Mouse (Mus musculus) heart, postnatal 36 days (tissue): Measurements from ENCODE around the gene Nanog. TPM values are rescaled to one million over a fixed set of nuclear protein-coding genes. Genes with fewer than 3 reads are reported as not detected.
"Not testable (repeated sequence)": the region's sequence is repeated elsewhere in the genome, so short reads cannot be mapped to it uniquely, and the experiment has no call there.

ENCODE experiments used
- DNase-seq, 2 experiments: peaks; one replicate each; pipeline ENCODE4 v3.0.0; 2021 to 2022
- intact Hi-C: fragments of 180-260 bp; cut with DNase I; formaldehyde crosslinking; loops from one replicate; pipeline ENCODE4 v1.15.1; 2025
- total RNA-seq, 2 experiments: library from RNA; stranded (reverse); gene quantifications; 2 replicates each; pipeline ENCODE4 v1.2.3; 2021

Gene Nanog
- not detected for total RNA-seq

DNA sequence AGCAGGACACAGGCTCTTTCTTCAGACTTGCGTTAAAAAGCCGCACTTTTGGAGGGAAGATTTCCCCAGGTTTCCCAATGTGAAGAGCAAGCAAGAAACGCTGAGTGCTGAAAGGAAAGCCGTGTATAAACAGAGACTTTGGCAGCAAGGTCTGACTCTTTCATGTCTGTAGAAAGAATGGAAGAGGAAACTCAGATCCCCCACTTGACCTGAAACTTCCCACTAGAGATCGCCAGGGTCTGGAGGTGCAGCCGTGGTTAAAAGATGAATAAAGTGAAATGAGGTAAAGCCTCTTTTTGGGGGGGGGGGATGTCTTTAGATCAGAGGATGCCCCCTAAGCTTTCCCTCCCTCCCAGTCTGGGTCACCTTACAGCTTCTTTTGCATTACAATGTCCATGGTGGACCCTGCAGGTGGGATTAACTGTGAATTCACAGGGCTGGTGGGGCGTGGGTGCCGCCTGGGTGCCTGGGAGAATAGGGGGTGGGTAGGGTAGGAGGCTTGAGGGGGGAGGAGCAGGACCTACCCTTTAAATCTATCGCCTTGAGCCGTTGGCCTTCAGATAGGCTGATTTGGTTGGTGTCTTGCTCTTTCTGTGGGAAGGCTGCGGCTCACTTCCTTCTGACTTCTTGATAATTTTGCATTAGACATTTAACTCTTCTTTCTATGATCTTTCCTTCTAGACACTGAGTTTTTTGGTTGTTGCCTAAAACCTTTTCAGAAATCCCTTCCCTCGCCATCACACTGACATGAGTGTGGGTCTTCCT lies at the start of gene Nanog:
Gene Nanog (plus strand): TSS at position 454 of the 765 bp plus-strand sequence.
- no peak for DNase-seq
- intact Hi-C loops: no loop called here

DNA sequence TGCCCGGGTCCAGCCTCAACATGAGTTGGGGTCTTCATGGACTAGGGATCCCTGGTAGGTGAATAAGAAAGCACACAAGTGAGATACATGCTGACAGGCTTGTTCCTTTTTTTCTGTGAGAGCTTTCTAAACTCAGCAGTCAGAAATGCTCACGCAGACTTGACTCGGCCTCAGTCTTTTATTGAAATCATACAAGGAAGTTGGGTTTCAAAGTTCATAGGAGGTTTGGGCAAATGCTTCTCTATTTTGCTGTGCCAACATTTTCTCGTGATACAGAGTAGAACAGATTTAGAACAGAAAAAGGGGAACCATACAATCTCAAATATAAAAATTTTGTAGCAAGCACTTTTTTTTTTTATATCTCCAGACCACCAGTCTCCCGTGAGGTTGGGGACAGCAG lies 49.7 kb upstream of the Nanog start:
- DNase-seq: no peak
- intact Hi-C loops: no loop called here

- no peak for DNase-seq
- intact Hi-C loops: no loop called here
These were observed 47.7 kb upstream of the Nanog start for GRCm38 (mm10) chr6:122659567-122659966.

- peak; percentile 25 to 28 for DNase-seq
- intact Hi-C loops: no loop called here
These were observed 46.5 kb upstream of the Nanog start for GRCm38 (mm10) chr6:122660601-122661379.

- no peak for DNase-seq
- intact Hi-C loops: no loop called here
These were observed 44.6 kb upstream of the Nanog start for GRCm38 (mm10) chr6:122662551-122663264.

DNA sequence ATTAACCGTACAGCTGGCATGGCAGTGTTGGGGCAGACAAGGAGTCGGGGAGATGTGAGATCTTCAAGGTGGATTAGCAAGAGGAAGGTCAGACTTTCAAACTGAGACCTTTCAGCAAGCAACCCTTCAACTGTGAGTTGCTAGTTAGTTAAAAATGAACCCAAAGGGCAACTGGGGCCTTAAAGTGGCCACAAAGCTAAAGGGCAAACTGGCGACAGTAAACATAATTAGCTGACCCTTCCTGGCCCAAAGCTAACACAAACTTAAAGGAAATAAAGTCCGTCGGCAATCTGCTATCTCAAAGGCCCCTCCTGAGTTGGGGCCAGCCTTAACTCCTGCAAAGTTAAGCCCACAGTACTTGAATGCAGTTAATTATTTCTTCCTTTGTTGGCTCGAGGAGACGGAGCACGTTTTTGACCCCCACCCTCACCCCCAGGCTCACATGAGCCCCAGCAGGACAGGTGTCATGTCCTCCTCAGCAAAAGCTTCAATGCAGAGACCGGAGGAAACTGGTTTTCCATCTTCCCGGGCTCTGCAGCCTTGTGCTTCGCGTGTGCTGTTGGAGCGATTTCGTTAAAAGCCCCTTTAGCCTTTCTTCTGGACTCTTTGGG lies 43.6 kb upstream of the Nanog start:
- DNase-seq: no peak
- intact Hi-C loops: no loop called here

- intact Hi-C loops: no loop called here
- DNase-seq: no peak
These were observed 41.4 kb upstream of the Nanog start for GRCm38 (mm10) chr6:122665866-122666265.

DNA sequence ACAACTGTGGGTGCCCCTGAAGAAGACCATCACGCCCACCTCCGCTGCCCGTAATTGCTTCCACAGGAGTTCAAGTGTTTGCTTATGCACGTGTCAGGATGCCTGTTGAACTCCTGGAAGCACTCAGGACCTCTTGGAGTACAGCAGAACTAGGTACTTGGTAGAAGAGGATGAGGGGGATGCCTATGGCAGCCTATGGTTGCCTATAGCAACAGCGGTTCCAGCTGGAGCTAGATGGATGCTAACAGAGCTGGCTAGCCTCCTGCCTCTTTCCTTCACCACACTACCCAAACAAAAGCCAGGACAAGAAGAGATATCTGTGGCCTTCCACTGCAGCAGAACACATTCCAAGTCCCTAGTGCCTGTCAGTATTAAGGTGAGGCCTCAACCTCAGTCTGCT lies 39.6 kb upstream of the Nanog start:
- intact Hi-C loops: no loop called here
- no peak for DNase-seq

DNA sequence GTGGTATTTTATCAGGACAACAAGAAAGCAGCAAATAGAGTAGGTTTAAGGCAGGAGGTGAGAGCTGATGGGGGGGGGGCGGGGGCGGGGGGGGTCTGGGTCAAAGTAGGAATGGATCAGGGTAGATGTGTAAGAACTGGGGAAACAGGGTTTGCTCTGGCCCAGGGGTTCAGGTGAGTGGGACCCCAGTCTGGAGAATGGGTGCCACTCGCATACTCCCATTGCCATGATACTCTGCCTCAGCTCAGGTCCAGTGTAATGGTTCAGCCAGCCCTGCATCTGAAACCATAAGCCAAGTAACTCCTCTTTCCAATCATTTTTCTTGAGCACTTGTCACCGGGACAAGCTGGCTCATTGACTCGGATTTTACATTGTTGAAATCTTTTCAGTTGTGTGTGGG lies 38.5 kb upstream of the Nanog start:
- intact Hi-C loops: loop anchor here (1.0 kb wide), 2 partner anchors 51 to 117 kb away; no protein-coding TSS in a partner anchor
- DNase-seq: no peak

DNA sequence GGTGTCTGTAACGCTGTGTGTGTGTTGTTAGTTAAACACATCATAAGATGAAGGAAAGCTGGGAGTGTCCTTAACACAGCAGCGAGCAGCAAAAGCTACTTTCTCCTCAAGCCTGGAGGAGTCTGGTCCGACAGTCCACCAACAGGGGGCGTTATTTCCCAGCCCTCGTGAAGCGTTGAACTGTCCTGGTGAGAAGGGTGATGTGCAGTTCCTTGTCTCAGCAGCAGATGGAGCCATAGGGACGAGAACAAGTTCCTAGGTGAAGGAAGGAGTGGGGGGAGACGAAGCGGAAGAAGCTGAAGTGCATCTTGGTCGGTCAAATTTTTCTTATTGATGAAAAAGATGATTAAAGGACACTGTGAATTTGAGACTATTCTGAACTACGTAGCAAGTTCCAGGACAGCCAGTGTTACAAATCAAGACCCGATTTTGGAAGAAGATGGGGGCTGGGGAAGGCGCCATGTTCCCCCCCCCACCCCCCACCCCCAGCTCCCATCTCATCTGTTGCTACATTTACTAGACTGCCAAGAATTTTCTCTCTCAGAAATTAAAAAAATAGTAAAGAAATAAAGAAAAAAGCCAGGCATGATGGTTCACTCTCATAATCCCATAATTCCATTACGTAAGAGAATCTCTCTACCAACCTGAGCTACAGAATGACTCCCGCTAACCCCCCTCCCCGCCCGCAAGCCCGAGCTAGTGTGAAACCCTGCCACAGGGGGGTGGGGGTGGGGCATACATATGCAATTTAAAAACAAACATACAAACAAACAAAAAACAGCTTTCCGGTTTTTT lies 37.7 kb upstream of the Nanog start:
- peak; percentile 85 to 92 for DNase-seq
- intact Hi-C loops: loop anchor here (1.0 kb wide), 2 partner anchors 51 to 117 kb away; no protein-coding TSS in a partner anchor

- intact Hi-C loops: no loop called here
- no peak for DNase-seq
These were observed 37.1 kb upstream of the Nanog start for GRCm38 (mm10) chr6:122670201-122670551.

DNA sequence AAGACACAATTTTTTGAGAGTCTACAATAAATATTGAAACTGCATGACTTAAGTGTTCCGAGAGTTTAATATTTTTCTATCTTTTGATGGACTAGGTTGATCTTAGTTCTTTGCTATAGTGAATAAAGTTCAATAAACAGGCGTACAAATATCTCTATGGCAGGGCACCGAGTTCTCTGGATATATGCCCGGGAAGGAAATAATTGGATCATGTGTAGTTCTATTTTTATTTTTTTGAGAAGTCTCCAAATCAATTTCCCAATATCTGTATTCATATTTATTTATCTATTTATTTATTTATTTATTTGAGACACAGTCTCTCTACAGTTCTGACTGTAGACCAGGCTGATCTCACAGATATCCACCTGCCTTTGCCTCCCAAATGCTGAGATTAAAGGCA lies 36.4 kb upstream of the Nanog start:
- intact Hi-C loops: no loop called here
- DNase-seq: no peak

GRCm38 (mm10) chr6:122672746-122673145 lies 34.5 kb upstream of the Nanog start:
- intact Hi-C loops: no loop called here
- no peak for DNase-seq

GRCm38 (mm10) chr6:122682646-122683045 lies 24.6 kb upstream of the Nanog start:
- intact Hi-C loops: no loop called here
- no peak for DNase-seq

- DNase-seq: no peak
- intact Hi-C loops: no loop called here
These were observed 20.6 kb upstream of the Nanog start for GRCm38 (mm10) chr6:122686709-122687108.

GRCm38 (mm10) chr6:122689411-122690055 lies 17.8 kb upstream of the Nanog start:
- intact Hi-C loops: no loop called here
- DNase-seq: no peak

GRCm38 (mm10) chr6:122690082-122690481 lies 17.2 kb upstream of the Nanog start:
- DNase-seq: no peak
- intact Hi-C loops: no loop called here

- intact Hi-C loops: no loop called here
- DNase-seq: no peak
These were observed 11.9 kb upstream of the Nanog start for GRCm38 (mm10) chr6:122695398-122695797.

GRCm38 (mm10) chr6:122699628-122700027 lies 7.7 kb upstream of the Nanog start:
- DNase-seq, intact Hi-C loops: not testable (repeated sequence)

DNA sequence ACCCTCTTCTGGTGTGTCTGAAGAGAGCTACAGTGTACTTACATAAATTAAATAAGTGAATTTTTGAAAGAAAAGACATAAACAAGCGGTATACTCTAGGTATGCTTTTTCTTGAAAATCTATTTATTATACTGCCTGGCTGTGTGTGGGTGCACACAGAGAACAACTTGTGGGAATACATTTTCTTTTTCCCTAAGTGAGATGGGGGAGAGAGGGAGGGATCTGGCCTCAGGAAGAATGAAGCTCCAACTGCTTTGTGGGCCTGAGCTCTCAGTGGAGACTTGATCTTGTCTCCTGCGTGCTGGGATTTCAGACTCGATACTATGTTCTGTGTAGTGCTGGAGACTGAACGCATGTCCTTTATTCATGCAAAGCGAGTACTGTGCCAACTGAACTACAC lies 5.5 kb upstream of the Nanog start:
- intact Hi-C loops: no loop called here

More for the DNA sequence above, 5.5 kb upstream of the Nanog start:
- DNase-seq: no peak
